Mouse (Mus musculus): ENCODE measurements around the gene Sh3glb1. TPM values are rescaled to one million over a fixed set of nuclear protein-coding genes. Genes with fewer than 3 reads are reported as not detected.

Gene Sh3glb1
- total and polyA plus RNA-seq, 3 experiments: 52.0 to 189 (median 112) TPM

GRCm38 (mm10) chr3:144681542-144681941 is 38.6 kb downstream of the Sh3glb1 start:
- peaks cover 5 to 19% of the 10 kb centered on the region in 2 experiments for H3K36me3 ChIP-seq (replicated peaks in 1 of 2; ENCODE audit: control insufficient read depth in 1 of 2, insufficient read depth in 1 of 2, low read length in 1 of 2)
- dilution Hi-C loops (cut with MboI; ENCODE audit: extremely low pct_ligation_motif_present, extremely low pct_unique_long_range_greater_than_20kb, low sequenced_read_pairs) (no loop called here), in situ Hi-C loops (cut with MboI; ENCODE audit: low pct_ligation_motif_present, low pct_unique_long_range_greater_than_20kb, low sequenced_read_pairs) (no loop called here)
- no peak overlapping the region for H3K9ac ChIP-seq (ENCODE audit: insufficient read depth, low read depth)
- H3K9me3 ChIP-seq (replicated peaks; ENCODE audit: low read length): no peaks in the 10 kb centered on the region
- no peak for DNase-seq (ENCODE audit: extremely low read depth)
- TF ChIP-seq EP300 (IDR thresholded peaks at IDR 0.05; ENCODE audit: low read length) (no peak), ZKSCAN1 (IDR thresholded peaks at IDR 0.05; ENCODE audit: borderline replicate concordance, low read depth, low read length) (no peak)
- no peak overlapping the region for H3K4me2 ChIP-seq (ENCODE audit: insufficient read depth, low read depth, poor library complexity, severe bottlenecking)
- no peak overlapping the region for H3K4me3 ChIP-seq (replicated peaks in 1 of 3; ENCODE audit: low read depth in 2 of 3, low read length in 2 of 3, poor library complexity in 1 of 3)
- peaks cover 4 to 20% of the 10 kb centered on the region in 2 experiments; a peak in 2 of 4 replicates for H3K4me1 ChIP-seq (ENCODE audit: control insufficient read depth in 1 of 2, insufficient read depth in 2 of 2)
- H3K79me2 ChIP-seq (replicated peaks; ENCODE audit: control insufficient read depth, extremely low read depth, insufficient read depth, poor library complexity, severe bottlenecking): no peaks in the 10 kb centered on the region
- H3K27ac ChIP-seq (ENCODE audit: insufficient read depth, low read depth): no peak overlapping the region
- H3K27me3 ChIP-seq (replicated peaks): no peaks in the 10 kb centered on the region

- Histone ChIP-seq H3K9ac (ENCODE audit: insufficient read depth, low read depth) (no peak overlapping the region), H3K79me2 (replicated peaks; ENCODE audit: control insufficient read depth, extremely low read depth, insufficient read depth, poor library complexity, severe bottlenecking) (no peaks in the 10 kb centered on the region), H3K27ac (ENCODE audit: insufficient read depth, low read depth) (no peak overlapping the region), H3K4me1 (ENCODE audit: control insufficient read depth in 1 of 2, insufficient read depth in 2 of 2) (peaks cover 4 to 11% of the 10 kb centered on the region in 2 experiments; a peak in 1 of 4 replicates), H3K27me3 (replicated peaks) (no peaks in the 10 kb centered on the region), H3K4me2 (ENCODE audit: insufficient read depth, low read depth, poor library complexity, severe bottlenecking) (no peak overlapping the region), H3K9me3 (replicated peaks; ENCODE audit: low read length) (no peaks in the 10 kb centered on the region), H3K4me3 (replicated peaks in 1 of 3; ENCODE audit: low read depth in 2 of 3, low read length in 2 of 3, poor library complexity in 1 of 3) (no peak overlapping the region), H3K36me3 (replicated peaks in 1 of 2; ENCODE audit: control insufficient read depth in 1 of 2, insufficient read depth in 1 of 2, low read length in 1 of 2) (peaks cover 0 to 8% of the 10 kb centered on the region in 2 experiments)
- TF ChIP-seq TCF12 (IDR thresholded peaks at IDR 0.05; ENCODE audit: low read depth, low read length) (no peak), UBTF (IDR thresholded peaks at IDR 0.05; ENCODE audit: low read depth, low read length) (no peak), PAX5 (IDR thresholded peaks at IDR 0.05; ENCODE audit: low read length) (no peak), CTCF (conservative IDR thresholded peaks at IDR 0.05 in 1 of 2, IDR thresholded peaks at IDR 0.05 in 1 of 2; ENCODE audit: low read depth in 2 of 2, low read length in 2 of 2) (no peak), MAZ (IDR thresholded peaks at IDR 0.05; ENCODE audit: low read depth, low read length) (no peak), POLR2AphosphoS2 (IDR thresholded peaks at IDR 0.05; ENCODE audit: low read depth, low read length) (no peak)
- DNase-seq (ENCODE audit: extremely low read depth): no peak
- in situ Hi-C loops (cut with MboI; ENCODE audit: low pct_ligation_motif_present, low pct_unique_long_range_greater_than_20kb, low sequenced_read_pairs) (no loop called here), dilution Hi-C loops (cut with MboI; ENCODE audit: extremely low pct_ligation_motif_present, extremely low pct_unique_long_range_greater_than_20kb, low sequenced_read_pairs) (no loop called here)
Observed at GRCm38 (mm10) chr3:144679701-144680159, 40.4 kb downstream of the Sh3glb1 start.

- H3K4me2 ChIP-seq (ENCODE audit: insufficient read depth, low read depth, poor library complexity, severe bottlenecking): no peak overlapping the region
- DNase-seq (ENCODE audit: extremely low read depth): no peak
- H3K9ac ChIP-seq (ENCODE audit: insufficient read depth, low read depth): no peak overlapping the region
- in situ Hi-C loops (cut with MboI; ENCODE audit: low pct_ligation_motif_present, low pct_unique_long_range_greater_than_20kb, low sequenced_read_pairs) (no loop called here), dilution Hi-C loops (cut with MboI; ENCODE audit: extremely low pct_ligation_motif_present, extremely low pct_unique_long_range_greater_than_20kb, low sequenced_read_pairs) (no loop called here)
- H3K36me3 ChIP-seq (replicated peaks in 1 of 2; ENCODE audit: control insufficient read depth in 1 of 2, insufficient read depth in 1 of 2, low read length in 1 of 2): peaks cover 0 to 4% of the 10 kb centered on the region in 2 experiments
- TF ChIP-seq BHLHE40 (IDR thresholded peaks at IDR 0.05; ENCODE audit: low read depth, low read length) (no peak), TCF12 (IDR thresholded peaks at IDR 0.05; ENCODE audit: low read depth, low read length) (no peak), IRF4 (IDR thresholded peaks at IDR 0.05; ENCODE audit: low read depth, low read length) (no peak), ETS1 (conservative IDR thresholded peaks at IDR 0.05; ENCODE audit: low read depth, low read length) (no peak), CHD1 (IDR thresholded peaks at IDR 0.05; ENCODE audit: low read depth, low read length) (no peak), JUND (conservative IDR thresholded peaks at IDR 0.05; ENCODE audit: low read depth, low read length) (no peak), EP300 (IDR thresholded peaks at IDR 0.05; ENCODE audit: low read length) (no peak)
- H3K27ac ChIP-seq (ENCODE audit: insufficient read depth, low read depth): no peak overlapping the region
- H3K9me3 ChIP-seq (replicated peaks; ENCODE audit: low read length): no peaks in the 10 kb centered on the region
- peaks cover 4 to 6% of the 10 kb centered on the region in 2 experiments; a peak in 1 of 4 replicates for H3K4me1 ChIP-seq (ENCODE audit: control insufficient read depth in 1 of 2, insufficient read depth in 2 of 2)
- H3K27me3 ChIP-seq (replicated peaks): no peaks in the 10 kb centered on the region
- no peak overlapping the region for H3K4me3 ChIP-seq (replicated peaks in 1 of 3; ENCODE audit: low read depth in 2 of 3, low read length in 2 of 3, poor library complexity in 1 of 3)
- H3K79me2 ChIP-seq (replicated peaks; ENCODE audit: control insufficient read depth, extremely low read depth, insufficient read depth, poor library complexity, severe bottlenecking): no peaks in the 10 kb centered on the region
Observed at GRCm38 (mm10) chr3:144679137-144679536, 41.0 kb downstream of the Sh3glb1 start.

Measured in CH12.LX (cell line).